15 mouse cellular contexts compared by ENCODE assay signal in genomic region chr9:107615035-107615434, GRCm38 (mm10). TPM values are rescaled to one million over a fixed set of nuclear protein-coding genes. Genes with fewer than 3 reads are reported as not detected.
DNase-seq lines count a peak whose midpoint lies in the region; ATAC-seq and TF ChIP-seq lines count a peak whose summit lies in the region.
"Had no signal": no experiment of that assay in that cellular context is flagged by ENCODE, and none has a peak within 500 bp of the region (broad histone marks: within the 10 kb centered on the region; RNA-seq: fewer than 3 reads in every experiment).

No protein-coding gene starts in this region.

- no peaks in the 10 kb centered on the region for H3K9me3 ChIP-seq in stomach, embryonic 14.5 days (ENCODE audit: control insufficient read depth, low read depth, low read length)
- no peaks in the 10 kb centered on the region for H3K9me3 ChIP-seq in stomach, postnatal 0 days (ENCODE audit: control insufficient read depth, low read length)
- H3K9me3 ChIP-seq: embryonic facial prominence, embryonic 13.5 days had no signal

- peak; percentile 95 for DNase-seq in heart, adult 11 months
- no peak for DNase-seq in heart, adult 8-10 months (ENCODE audit: low spot score)
- DNase-seq in stomach, postnatal 0 days (ENCODE audit: low spot score): no peak
- DNase-seq in induced T-regulatory cell, adult 2 months (ENCODE audit: low read depth): peak; percentile 9
- no peak for DNase-seq in urinary bladder, postnatal 4 days (ENCODE audit: low spot score in 2 of 2)
- no peak for DNase-seq in left cerebral cortex, adult 18-20 months (ENCODE audit: low spot score in 2 of 2)
- DNase-seq in natural killer cell, adult 2 months (ENCODE audit: low spot score in 2 of 2): no peak
- DNase-seq: adrenal gland, adult 8-10 months; kidney, adult 2 months; lung, adult 18-20 months; thymus, adult 18-20 months had no signal

- peaks cover 37% of the 10 kb centered on the region for H3K4me1 ChIP-seq in stomach, embryonic 14.5 days (ENCODE audit: control insufficient read depth, insufficient read depth, low read length)
- peaks cover 10% of the 10 kb centered on the region for H3K4me1 ChIP-seq in stomach, postnatal 0 days (replicated peaks; ENCODE audit: control insufficient read depth, insufficient read depth)

- H3K27me3 ChIP-seq in stomach, embryonic 14.5 days (ENCODE audit: control insufficient read depth, insufficient read depth, low read length): no peaks in the 10 kb centered on the region
- H3K27me3 ChIP-seq in stomach, postnatal 0 days (ENCODE audit: control insufficient read depth, insufficient read depth, low read length): no peaks in the 10 kb centered on the region
- H3K27me3 ChIP-seq: embryonic facial prominence, embryonic 13.5 days; Patski had no signal

- ATAC-seq in stomach, embryonic 14.5 days (ENCODE audit: insufficient number of reproducible peaks, insufficient read depth, low FRiP score, low read depth): no peak
- ATAC-seq in stomach, postnatal 0 days (ENCODE audit: low FRiP score, low TSS enrichment): no peak
- ATAC-seq: Patski had no signal

- no peak overlapping the region for H3K9ac ChIP-seq in stomach, embryonic 14.5 days (replicated peaks; ENCODE audit: low read depth, low read length)
- no peak overlapping the region for H3K9ac ChIP-seq in stomach, postnatal 0 days (ENCODE audit: low read length)
- H3K9ac ChIP-seq: embryonic facial prominence, embryonic 13.5 days had no signal

- H3K36me3 ChIP-seq in stomach, embryonic 14.5 days (ENCODE audit: control insufficient read depth, insufficient read depth, low read length): peaks cover 61% of the 10 kb centered on the region
- peaks cover 30% of the 10 kb centered on the region for H3K36me3 ChIP-seq in stomach, postnatal 0 days (ENCODE audit: control insufficient read depth, insufficient read depth, low read length)

- TF ChIP-seq CTCF in stomach, postnatal 0 days (IDR thresholded peaks at IDR 0.05; ENCODE audit: low read depth): no peak

- no peak overlapping the region for H3K4me2 ChIP-seq in stomach, embryonic 14.5 days (replicated peaks; ENCODE audit: low read depth, low read length)
- H3K4me2 ChIP-seq in stomach, postnatal 0 days (replicated peaks; ENCODE audit: low read depth): no peak overlapping the region
- H3K4me2 ChIP-seq: embryonic facial prominence, embryonic 13.5 days had no signal

- 80% methylated on average over 4 of the region's 4 CpGs for WGBS in stomach, embryonic 14.5 days
- 93% methylated on average over 4 of the region's 4 CpGs for WGBS in stomach, postnatal 0 days

- TF ChIP-seq EP300 in stomach, postnatal 0 days (optimal IDR thresholded peaks at IDR 0.05): no peak

- H3K27ac ChIP-seq in stomach, embryonic 14.5 days (ENCODE audit: low read length): peak overlapping the region; percentile 2; the same call in 1 of the 2 replicates
- no peak overlapping the region for H3K27ac ChIP-seq in stomach, postnatal 0 days (replicated peaks)
- H3K27ac ChIP-seq: embryonic facial prominence, embryonic 13.5 days; layer of hippocampus, adult 2 months had no signal

- no peak overlapping the region for H3K4me3 ChIP-seq in stomach, embryonic 14.5 days (ENCODE audit: low read depth, low read length)
- H3K4me3 ChIP-seq in stomach, postnatal 0 days (ENCODE audit: low read depth, low read length): no peak overlapping the region
- H3K4me3 ChIP-seq: embryonic facial prominence, embryonic 13.5 days; layer of hippocampus, adult 2 months had no signal

RNA-seq across cellular contexts. Expression of gene Sema3b, which starts 6.0 kb away (rescaled TPM):
- total RNA-seq in heart, adult 8-10 months (2022): 10 to 100 TPM; 21.1 to 33.0 (median 24.2) TPM
- 6.1 and 7.9 TPM in 2 replicates for polyA plus RNA-seq in stomach, embryonic 14.5 days (2014; fragmentation: Nextera tagmentation; extraction: Ambion mirVana)
- polyA plus RNA-seq in stomach, postnatal 0 days (2015; fragmentation: Nextera tagmentation; extraction: Ambion mirVana): 16.3 and 19.1 TPM in 2 replicates
- total RNA-seq in left cerebral cortex, adult 18-20 months (2021): 1 to 10 TPM; 3.5 to 4.5 TPM

RNA-seq across cellular contexts. Expression of gene Gnai2, which starts 20.1 kb away (rescaled TPM):
- 100 to 1,000 TPM; 227 to 299 (median 259) TPM for total RNA-seq in heart, adult 8-10 months (2022)
- polyA plus RNA-seq in stomach, embryonic 14.5 days (2014; fragmentation: Nextera tagmentation; extraction: Ambion mirVana): 359 TPM in 2 replicates
- polyA plus RNA-seq in stomach, postnatal 0 days (2015; fragmentation: Nextera tagmentation; extraction: Ambion mirVana): 189 and 195 TPM in 2 replicates
- 100 to 1,000 TPM; 222 to 239 TPM for total RNA-seq in left cerebral cortex, adult 18-20 months (2021)

RNA-seq across cellular contexts. Expression of gene Ifrd2, which starts 27.6 kb away (rescaled TPM):
- total RNA-seq in heart, adult 8-10 months (2022): 10 to 100 TPM; 43.7 to 58.2 (median 47.5) TPM
- 54.0 and 61.1 TPM in 2 replicates for polyA plus RNA-seq in stomach, embryonic 14.5 days (2014; fragmentation: Nextera tagmentation; extraction: Ambion mirVana)
- polyA plus RNA-seq in stomach, postnatal 0 days (2015; fragmentation: Nextera tagmentation; extraction: Ambion mirVana): 35.5 and 42.7 TPM in 2 replicates
- total RNA-seq in left cerebral cortex, adult 18-20 months (2021): 10 to 100 TPM; 11.3 to 11.9 TPM

RNA-seq across cellular contexts. Expression of gene Hyal3, which starts 34.4 kb away (rescaled TPM):
- total RNA-seq in heart, adult 8-10 months (2022): under 1 TPM; 0.20 to 0.72 (median 0.25) TPM
- 1.0 and 1.4 TPM in 2 replicates for polyA plus RNA-seq in stomach, embryonic 14.5 days (2014; fragmentation: Nextera tagmentation; extraction: Ambion mirVana)
- 1.3 and 1.4 TPM in 2 replicates for polyA plus RNA-seq in stomach, postnatal 0 days (2015; fragmentation: Nextera tagmentation; extraction: Ambion mirVana)
- 1 to 10 TPM; 1.6 TPM for total RNA-seq in left cerebral cortex, adult 18-20 months (2021)

RNA-seq across cellular contexts. Expression of gene Naa80, which starts 36.3 kb away (rescaled TPM):
- total RNA-seq in heart, adult 8-10 months (2022): 10 to 100 TPM; 18.8 to 24.3 (median 21.1) TPM
- polyA plus RNA-seq in stomach, embryonic 14.5 days (2014; fragmentation: Nextera tagmentation; extraction: Ambion mirVana): 17.3 and 19.9 TPM in 2 replicates
- polyA plus RNA-seq in stomach, postnatal 0 days (2015; fragmentation: Nextera tagmentation; extraction: Ambion mirVana): 13.3 and 14.7 TPM in 2 replicates
- total RNA-seq in left cerebral cortex, adult 18-20 months (2021): 10 to 100 TPM; 10.1 to 13.4 TPM

Comparison
In these comparisons a context has a peak if more than half of its experiments do, and no peak if none do; other contexts are left out.
1. DNase-seq: peak in heart, adult 11 months (single experiment) and induced T-regulatory cell, adult 2 months (single experiment); none in heart, adult 8-10 months (single experiment), stomach, postnatal 0 days (single experiment), urinary bladder, postnatal 4 days (0 of 2), left cerebral cortex, adult 18-20 months (0 of 2) and natural killer cell, adult 2 months (0 of 2).
2. RNA of gene Sema3b, which starts 6.0 kb away (total RNA-seq): 21.1 to 33.0 TPM in heart, adult 8-10 months; 3.5 to 4.5 TPM in left cerebral cortex, adult 18-20 months; every median in the first group is over 4 times any median in the second.